Mouse (Mus musculus) urinary bladder, postnatal 14 days (tissue): ENCODE data around the gene Adam26a.
"Not testable (repeated sequence)": the region's sequence is repeated elsewhere in the genome, so short reads cannot be mapped to it uniquely, and the experiment has no call there.

Experiments used
- DNase-seq: peaks from one replicate; pipeline ENCODE4 v3.0.0; 2021; ENCODE audit warnings: low spot score

The Adam26a gene

DNA sequence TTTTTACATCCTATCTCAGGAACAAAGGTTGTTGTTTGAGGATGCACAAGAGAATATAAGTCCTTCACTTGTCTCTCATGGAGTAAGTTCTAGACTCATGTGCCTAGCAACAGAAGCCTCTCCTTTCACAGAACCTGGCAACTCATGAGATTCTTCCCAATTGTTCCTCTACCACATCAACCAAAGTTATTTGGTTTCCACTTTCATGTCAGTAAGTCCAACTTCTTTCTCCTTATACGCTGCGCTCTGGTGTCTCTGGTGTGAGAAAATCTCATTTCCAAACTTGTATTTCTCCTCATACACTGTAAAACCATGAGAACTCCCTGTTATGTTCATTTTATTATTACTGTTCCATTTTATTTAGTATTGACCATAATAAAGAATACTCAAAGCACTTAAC, at the start of gene Adam26a:
Gene Adam26a (minus strand): TSS at position 101 of the 400 bp plus-strand sequence.
- not testable (repeated sequence) for DNase-seq

DNA sequence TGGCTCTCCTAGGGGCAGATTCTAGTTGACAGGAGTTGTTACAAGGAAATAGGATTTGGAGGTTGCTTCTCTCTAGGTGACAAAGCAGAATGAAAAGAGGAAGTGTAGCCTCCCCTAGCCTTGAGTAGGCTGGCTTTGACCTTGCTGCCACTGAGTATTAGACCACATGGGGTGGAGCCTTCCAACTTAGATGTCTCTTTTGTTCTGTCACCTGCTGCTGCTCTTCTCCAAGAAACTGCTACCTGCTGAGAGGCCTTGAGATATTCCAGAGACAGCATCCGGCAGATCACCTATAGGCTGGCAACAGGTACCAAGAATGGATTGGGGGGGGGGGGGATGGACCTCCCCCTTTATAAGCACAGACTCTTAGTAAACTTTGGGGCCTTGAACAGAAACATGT, 39.5 kb upstream of the Adam26a start:
- DNase-seq = no peak

DNA sequence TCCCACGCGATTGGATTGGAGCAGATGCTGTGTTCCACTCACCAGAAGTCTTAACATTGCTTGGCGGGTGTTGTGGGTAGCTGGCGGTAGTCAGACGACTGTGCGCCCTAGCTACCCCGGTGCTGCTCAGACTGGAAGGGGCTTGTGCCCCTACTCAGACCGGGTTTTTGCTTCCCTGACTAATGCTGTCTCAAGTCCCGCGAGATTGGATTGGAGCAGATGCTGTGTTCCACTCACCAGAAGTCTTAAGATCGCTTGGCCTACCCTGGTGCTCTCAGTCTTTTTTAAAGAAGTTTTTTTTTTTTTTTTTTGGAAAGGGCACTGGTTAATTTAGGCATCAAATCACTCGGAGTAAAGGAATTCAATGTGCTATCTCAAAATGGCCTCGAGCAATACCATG, 27.1 kb upstream of the Adam26a start:
- not testable (repeated sequence) for DNase-seq

GRCm38 (mm10) chr8:43603166-43603565, 26.7 kb upstream of the Adam26a start:
- DNase-seq = not testable (repeated sequence)

DNA sequence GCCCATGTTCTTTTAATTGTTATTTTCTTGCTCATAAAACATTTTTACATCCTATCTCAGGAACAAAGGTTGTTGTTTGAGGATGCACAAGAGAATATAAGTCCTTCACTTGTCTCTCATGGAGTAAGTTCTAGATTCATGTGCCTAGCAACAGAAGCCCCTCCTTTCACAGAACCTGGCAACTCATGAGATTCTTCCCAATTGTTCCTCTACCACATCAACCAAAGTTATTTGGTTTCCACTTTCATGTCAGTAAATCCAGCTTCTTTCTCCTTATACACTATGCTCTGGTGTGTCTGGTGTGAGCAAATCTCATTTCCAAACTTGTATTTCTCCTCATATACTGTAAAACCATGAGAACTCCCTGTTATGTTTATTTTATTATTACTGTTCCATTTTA, 48.5 kb downstream of the Adam26a start, which contains the start of gene Adam26b:
Gene Adam26b (minus strand): TSS at position 101 of the 400 bp plus-strand sequence.
- DNase-seq = not testable (repeated sequence)
